Mouse (Mus musculus) C2C12 (cell line): ENCODE measurements around the gene Tmem38a.

ENCODE experiments used
- CTCF ChIP-seq: IDR thresholded peaks from one replicate; pipeline ENCODE4 v1.5.1; 2011; ENCODE audit not compliant: control insufficient read depth, insufficient read depth, insufficient read length
- FOSL1 ChIP-seq: IDR thresholded peaks from one replicate; pipeline ENCODE4 v1.8.0; 2011; ENCODE audit warnings: mild to moderate bottlenecking, low read length; ENCODE audit not compliant: poor library complexity, insufficient read depth, severe bottlenecking
- MAX ChIP-seq: IDR thresholded peaks from one replicate; pipeline ENCODE4 v1.6.1; 2011; ENCODE audit warnings: mild to moderate bottlenecking, control low read depth
- MYOD1 ChIP-seq: IDR thresholded peaks from one replicate; pipeline ENCODE4 v1.6.1; 2011; ENCODE audit warnings: low read depth; ENCODE audit not compliant: control insufficient read depth, insufficient read length
- MYOG ChIP-seq: IDR thresholded peaks from one replicate; pipeline ENCODE4 v1.6.1; 2011; ENCODE audit not compliant: control insufficient read depth, insufficient read length; ENCODE audit errors: extremely low read depth
- USF1 ChIP-seq: IDR thresholded peaks from one replicate; pipeline ENCODE4 v1.6.1; 2011; ENCODE audit warnings: low read depth, mild to moderate bottlenecking, control low read depth, moderate library complexity

- TF ChIP-seq CTCF, result no peak
- TF ChIP-seq MAX, result no peak
- TF ChIP-seq MYOD1, result no peak
- no peak for TF ChIP-seq USF1
- no peak for TF ChIP-seq MYOG
- TF ChIP-seq FOSL1, result no peak
Observed at GRCm38 (mm10) chr8:72583056-72583771, 11.4 kb downstream of the Tmem38a start.
